Mouse (Mus musculus) lung, postnatal 0 days (tissue): ENCODE data around the gene Rab5c. TPM values are rescaled to one million over a fixed set of nuclear protein-coding genes. Genes with fewer than 3 reads are reported as not detected.

Experiments
- ATAC-seq: fragments of 200-750 bp; cut with Nextera tagmentation; 2 replicates; pipeline ENCODE4 v1.8.0; 2017; ENCODE audit warnings: moderate library complexity
- DNase-seq: peaks from one replicate; pipeline ENCODE4 v3.0.0-alpha.2; 2016; ENCODE audit warnings: low spot score
- H3K27ac ChIP-seq: fragments of 300-500 bp; sonication (generic); 2 replicates; pipeline ENCODE4 v1.5.1; 2014; ENCODE audit warnings: antibody characterized with exemption, mild to moderate bottlenecking, low read length, mixed read lengths
- H3K27me3 ChIP-seq: fragments of 300-500 bp; sonication (generic); replicated peaks from 2 replicates; pipeline ENCODE4 v1.6.1; 2014; ENCODE audit warnings: low read length, mixed read lengths; ENCODE audit not compliant: insufficient read depth
- H3K36me3 ChIP-seq: fragments of 300-500 bp; sonication (generic); 2 replicates; pipeline ENCODE4 v1.6.1; 2014; ENCODE audit warnings: low read length, mixed read lengths; ENCODE audit not compliant: insufficient read depth
- H3K4me1 ChIP-seq: fragments of 300-500 bp; sonication (generic); 2 replicates; pipeline ENCODE4 v1.6.1; 2014; ENCODE audit warnings: antibody characterized with exemption, low read depth, low read length, mixed read lengths; ENCODE audit not compliant: insufficient read depth
- H3K4me2 ChIP-seq: fragments of 300-500 bp; sonication (generic); replicated peaks from 2 replicates; pipeline ENCODE4 v1.6.1; 2014; ENCODE audit warnings: low read depth, mild to moderate bottlenecking, low read length, moderate library complexity, mixed read lengths
- H3K4me3 ChIP-seq: fragments of 300-500 bp; sonication (generic); 2 replicates; pipeline ENCODE4 v1.5.1; 2014; ENCODE audit warnings: low read depth, low read length
- H3K9ac ChIP-seq: fragments of 300-500 bp; sonication (generic); replicated peaks from 2 replicates; pipeline ENCODE4 v1.6.1; 2014; ENCODE audit warnings: low read depth, mild to moderate bottlenecking
- H3K9me3 ChIP-seq: fragments of 300-500 bp; sonication (generic); 2 replicates; pipeline ENCODE4 v1.6.1; 2016; ENCODE audit warnings: low read length, mixed read lengths
- CTCF ChIP-seq: IDR thresholded peaks from 2 replicates; pipeline ENCODE4 v1.5.1; 2016; ENCODE audit warnings: antibody characterized with exemption, mild to moderate bottlenecking
- EP300 ChIP-seq: IDR thresholded peaks from 2 replicates; pipeline ENCODE4 v1.6.1; 2016; ENCODE audit warnings: antibody characterized with exemption, mild to moderate bottlenecking, control low read depth
- WGBS: fragments of 180-500 bp; shearing (Covaris S2); extraction: QIAGEN DNeasy Blood & Tissue Kit; methylation state at CpG from one replicate; pipeline ENCODE4 v1.1.7; 2014; 5-methylcytosine and 5-hydroxymethylcytosine counted together
- polyA plus RNA-seq: library from polyadenylated mRNA; unstranded; fragments of >200 nt; fragmentation: Nextera tagmentation; extraction: Ambion mirVana; gene quantifications from 2 replicates; pipeline ENCODE4 v1.2.1, GENCODE M21; 2015

Gene Rab5c
- polyA plus RNA-seq, 1 experiment from 2014 or later = 30.4 TPM

DNA sequence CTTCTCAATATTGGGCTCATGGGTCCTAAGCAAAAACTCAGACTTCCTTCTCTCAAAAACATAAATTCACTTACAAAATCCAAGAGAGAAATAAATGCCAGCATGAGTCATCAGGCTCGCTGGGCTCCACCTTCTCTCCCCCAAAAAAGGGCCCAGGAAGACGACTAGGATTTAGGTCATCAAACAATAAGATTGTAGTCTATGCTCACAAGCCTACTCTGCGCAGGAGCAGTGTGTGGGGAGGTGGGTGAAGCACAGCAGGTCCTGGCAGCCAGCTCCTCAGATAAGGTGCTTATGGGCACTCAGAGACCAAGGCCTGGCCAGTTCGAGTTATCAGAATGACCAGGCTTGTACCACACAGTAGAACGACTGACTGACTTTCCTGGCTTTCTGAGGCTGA lies 17.7 kb downstream of the Rab5c start:
- Histone ChIP-seq H3K9me3 (no peaks in the 10 kb centered on the region), H3K4me1 (peaks cover 35% of the 10 kb centered on the region), H3K27me3 (no peaks in the 10 kb centered on the region), H3K9ac (no peak overlapping the region), H3K4me2 (no peak overlapping the region), H3K27ac (peak overlapping the region; percentile 71; the same call in 1 of the 2 replicates), H3K4me3 (no peak overlapping the region), H3K36me3 (peaks cover 34% of the 10 kb centered on the region)
- DNase-seq = no peak
- 45% methylated on average over 5 of the region's 5 CpGs for WGBS
- ATAC-seq = no peak
- no peak for TF ChIP-seq CTCF
- no peak for TF ChIP-seq EP300

DNA sequence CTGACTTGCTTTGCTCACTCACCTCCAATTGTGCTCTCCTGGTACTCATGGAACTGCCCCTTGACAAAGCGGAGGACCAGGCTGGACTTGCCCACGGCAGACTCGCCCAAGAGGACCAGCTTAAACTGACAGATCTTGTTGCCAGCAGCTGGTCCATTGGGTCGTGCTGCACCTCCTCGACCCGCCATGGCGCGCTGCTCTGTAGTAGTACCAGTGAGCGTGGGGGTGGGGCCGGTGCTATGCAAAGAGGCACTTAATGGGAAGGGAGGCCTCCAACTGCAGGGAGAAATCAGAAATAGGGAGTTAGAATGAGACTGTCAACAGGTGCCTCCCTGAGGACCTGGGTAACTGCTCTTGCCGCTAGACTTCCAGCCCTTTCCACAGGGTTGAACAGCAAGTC lies 18.1 kb downstream of the Rab5c start:
- Histone ChIP-seq H3K27ac (peak overlapping the region; percentile 51; the same call in 1 of the 2 replicates), H3K9ac (no peak overlapping the region)
- WGBS = 65% methylated on average over 11 of the region's 11 CpGs

DNA sequence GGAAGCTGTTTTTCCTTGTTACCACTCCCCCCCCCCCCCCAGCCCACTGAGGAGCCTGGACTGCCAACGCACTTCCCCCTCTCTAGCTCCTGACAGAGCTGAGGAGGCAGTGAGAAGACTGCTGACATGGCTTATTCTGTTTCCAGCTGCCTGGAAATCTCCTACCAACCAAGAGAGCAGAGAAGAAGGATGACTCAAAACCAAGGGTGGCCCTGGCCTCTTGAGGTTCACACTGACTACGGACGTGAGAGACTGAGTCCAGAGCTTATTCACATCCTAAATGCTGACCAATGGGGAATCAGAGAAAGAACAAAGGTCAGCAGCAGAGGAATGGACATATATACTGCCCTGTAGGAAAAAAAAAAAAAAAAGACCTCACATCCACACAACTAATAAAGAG lies 18.7 kb downstream of the Rab5c start:
- H3K9ac ChIP-seq = no peak overlapping the region
- TF ChIP-seq CTCF = no peak
- TF ChIP-seq EP300 = no peak
- H3K27me3 ChIP-seq = no peaks in the 10 kb centered on the region
- ATAC-seq (no peak), DNase-seq (no peak)
- no peak overlapping the region for H3K27ac ChIP-seq
- H3K9me3 ChIP-seq = no peaks in the 10 kb centered on the region
- WGBS = 63% methylated on average over 3 of the region's 3 CpGs
- no peak overlapping the region for H3K4me3 ChIP-seq
- peaks cover 27% of the 10 kb centered on the region; the same call in 1 of the 2 replicates for H3K4me1 ChIP-seq
- H3K4me2 ChIP-seq = no peak overlapping the region
- H3K36me3 ChIP-seq = peaks cover 40% of the 10 kb centered on the region

More for the DNA sequence above, 18.1 kb downstream of the Rab5c start:
- peaks cover 30% of the 10 kb centered on the region for H3K4me1 ChIP-seq
- TF ChIP-seq CTCF (no peak), EP300 (no peak)
- DNase-seq (no peak), ATAC-seq (0 out of 2 replicates have a peak, but pooled peaks have one; percentile 16)
- H3K4me2 ChIP-seq = no peak overlapping the region
- H3K27me3 ChIP-seq = no peaks in the 10 kb centered on the region
- H3K4me3 ChIP-seq = no peak overlapping the region
- H3K9me3 ChIP-seq = no peaks in the 10 kb centered on the region
- H3K36me3 ChIP-seq = peaks cover 38% of the 10 kb centered on the region

DNA sequence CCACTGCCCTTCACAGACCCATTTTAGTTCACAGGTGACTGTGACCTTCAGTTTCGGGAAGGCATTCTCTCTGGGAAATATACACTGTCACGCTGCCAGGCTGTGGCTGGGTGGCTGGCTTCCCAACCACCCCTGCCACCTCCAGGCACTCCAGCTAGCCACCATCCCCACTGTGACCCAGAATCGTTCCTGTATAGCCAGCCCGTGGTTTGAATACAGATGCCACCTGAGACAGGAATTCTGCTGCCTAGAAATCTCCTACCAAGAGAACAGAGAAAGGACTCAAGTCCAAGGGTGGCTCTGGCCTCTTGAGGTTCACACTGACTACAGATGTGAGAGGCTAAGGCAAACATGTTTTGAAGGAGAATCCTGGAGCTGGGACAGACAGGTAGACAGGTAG lies 19.1 kb downstream of the Rab5c start:
- Histone ChIP-seq H3K4me3 (no peak overlapping the region), H3K36me3 (peaks cover 40% of the 10 kb centered on the region), H3K4me1 (peaks cover 29% of the 10 kb centered on the region; the same call in 1 of the 2 replicates), H3K27me3 (no peaks in the 10 kb centered on the region), H3K9ac (no peak overlapping the region), H3K4me2 (no peak overlapping the region), H3K9me3 (no peaks in the 10 kb centered on the region), H3K27ac (no peak overlapping the region)
- ATAC-seq (no peak), DNase-seq (no peak)
- TF ChIP-seq CTCF = no peak
- WGBS = 90% methylated on average over 4 of the region's 4 CpGs

- H3K9me3 ChIP-seq = no peaks in the 10 kb centered on the region
- peaks cover 40% of the 10 kb centered on the region for H3K36me3 ChIP-seq
- 91% methylated on average over 7 of the region's 7 CpGs for WGBS
- TF ChIP-seq EP300 (no peak), CTCF (no peak)
- H3K27ac ChIP-seq = no peak overlapping the region
- DNase-seq (no peak), ATAC-seq (no peak)
- no peak overlapping the region for H3K4me2 ChIP-seq
- H3K9ac ChIP-seq = no peak overlapping the region
- no peaks in the 10 kb centered on the region for H3K27me3 ChIP-seq
- peaks cover 33% of the 10 kb centered on the region; the same call in 1 of the 2 replicates for H3K4me1 ChIP-seq
- no peak overlapping the region for H3K4me3 ChIP-seq
Measured at GRCm38 (mm10) chr11:100718462-100718861, 19.6 kb downstream of the Rab5c start.

DNA sequence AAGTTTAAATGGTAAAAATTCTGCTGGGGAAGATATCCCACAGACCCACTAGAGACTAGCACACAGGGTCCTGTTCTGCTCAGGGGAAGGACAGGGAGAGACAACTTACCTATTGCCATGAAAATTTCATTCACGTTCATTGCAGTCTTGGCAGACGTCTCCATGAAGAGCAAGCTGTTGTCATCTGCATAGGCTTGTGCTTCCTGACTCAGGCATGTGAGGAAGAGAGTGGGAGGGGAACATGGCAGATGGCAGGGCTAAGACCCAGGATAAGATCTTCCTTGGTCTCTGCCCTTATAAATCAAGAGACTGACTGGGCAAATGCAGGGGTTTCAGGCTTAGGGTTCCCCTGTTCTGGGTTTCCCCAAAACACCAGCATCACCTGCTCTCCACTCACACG lies 21.4 kb downstream of the Rab5c start:
- no peak for ATAC-seq
- DNase-seq = no peak
- TF ChIP-seq CTCF (no peak), EP300 (no peak)
- Histone ChIP-seq H3K36me3 (peaks cover 40% of the 10 kb centered on the region), H3K4me3 (no peak overlapping the region), H3K9me3 (no peaks in the 10 kb centered on the region), H3K27ac (no peak overlapping the region), H3K4me1 (peaks cover 32% of the 10 kb centered on the region; the same call in 1 of the 2 replicates), H3K9ac (no peak overlapping the region), H3K4me2 (no peak overlapping the region), H3K27me3 (no peaks in the 10 kb centered on the region)
- whole genome bisulfite sequencing = 70% methylated on average over 3 of the region's 3 CpGs

GRCm38 (mm10) chr11:100714948-100715347 lies 23.1 kb downstream of the Rab5c start:
- no peak overlapping the region for H3K4me3 ChIP-seq
- no peaks in the 10 kb centered on the region for H3K9me3 ChIP-seq
- H3K36me3 ChIP-seq = peaks cover 40% of the 10 kb centered on the region
- TF ChIP-seq CTCF = no peak
- no peak for TF ChIP-seq EP300
- no peak overlapping the region for H3K4me2 ChIP-seq
- 89% methylated on average over 6 of the region's 6 CpGs for WGBS
- no peak overlapping the region for H3K27ac ChIP-seq
- peaks cover 22% of the 10 kb centered on the region; the same call in 1 of the 2 replicates for H3K4me1 ChIP-seq
- no peak overlapping the region for H3K9ac ChIP-seq
- H3K27me3 ChIP-seq = no peaks in the 10 kb centered on the region
- no peak for DNase-seq
- no peak for ATAC-seq
